Mouse (Mus musculus) ES-Bruce4 (cell line): ENCODE measurements at regions not wholly inside any gene's neighbourhood (a gene's known extent, or its start where the extent isn't known, plus 50 kb on each side); places are given as distances from the start of the nearest gene placed in this dataset.

Experiments
- H3K27ac ChIP-seq: 2 replicates; pipeline ENCODE4 v1.5.1; 2012; ENCODE audit warnings: low read length, inconsistent platforms; ENCODE audit not compliant: insufficient read depth
- H3K27me3 ChIP-seq: 2 replicates; pipeline ENCODE4 v1.6.1; 2012; ENCODE audit warnings: mild to moderate bottlenecking, low read length, inconsistent platforms; ENCODE audit not compliant: control insufficient read depth, poor library complexity, insufficient read depth, severe bottlenecking
- H3K36me3 ChIP-seq: 2 replicates; pipeline ENCODE4 v1.6.1; 2012; ENCODE audit warnings: inconsistent platforms, mild to moderate bottlenecking, low read length, moderate library complexity; ENCODE audit not compliant: control insufficient read depth, poor library complexity, insufficient read depth, severe bottlenecking
- H3K4me1 ChIP-seq: one replicate; pipeline ENCODE4 v1.8.1; 2011; ENCODE audit warnings: low read length; ENCODE audit not compliant: control insufficient read depth, insufficient read depth
- H3K4me3 ChIP-seq: 2 replicates; pipeline ENCODE4 v1.5.1; 2011; ENCODE audit warnings: low read depth, mild to moderate bottlenecking, low read length
- H3K9ac ChIP-seq: 2 replicates; pipeline ENCODE4 v1.6.1; 2012; ENCODE audit warnings: low read depth, mild to moderate bottlenecking, inconsistent platforms; ENCODE audit not compliant: poor library complexity, severe bottlenecking
- H3K9me3 ChIP-seq: replicated peaks from 2 replicates; pipeline ENCODE4 v1.6.1; 2012; ENCODE audit warnings: mild to moderate bottlenecking, low read length, inconsistent platforms; ENCODE audit not compliant: control insufficient read depth, poor library complexity, insufficient read depth, severe bottlenecking
- CTCF ChIP-seq: IDR thresholded peaks from one replicate; pipeline ENCODE4 v1.8.1; 2011; ENCODE audit warnings: low read depth, low read length
- EP300 ChIP-seq: IDR thresholded peaks from 2 replicates; pipeline ENCODE4 v1.6.1; 2011; ENCODE audit warnings: low read depth, low read length; ENCODE audit not compliant: insufficient read depth
- POLR2A ChIP-seq: IDR thresholded peaks from one replicate; pipeline ENCODE4 v1.8.1; 2011; ENCODE audit warnings: low read length; ENCODE audit not compliant: insufficient read depth

DNA sequence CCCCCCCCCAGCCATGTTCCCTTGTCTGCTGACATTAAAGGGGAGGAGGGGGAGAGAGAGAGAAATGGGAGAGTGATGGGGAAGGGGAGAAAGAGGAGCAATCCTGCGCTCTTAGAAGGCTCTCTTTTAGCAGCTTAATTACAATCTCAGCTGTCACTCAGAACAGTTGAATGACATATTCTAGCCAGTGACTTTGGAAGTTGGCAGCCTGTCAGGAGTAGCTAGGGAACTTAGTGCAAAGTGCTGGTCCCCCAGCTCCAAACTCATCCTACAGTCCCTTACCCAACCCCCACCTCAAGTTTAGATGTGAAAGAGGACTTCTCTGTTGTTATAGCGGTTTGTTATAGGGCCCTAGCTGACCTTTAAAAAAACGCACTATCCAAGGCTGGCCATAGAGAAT lies 604.9 kb downstream of the Ebf1 start:
- H3K27me3 ChIP-seq, result no peaks in the 10 kb centered on the region
- TF ChIP-seq POLR2A (no peak), EP300 (no peak), CTCF (no peak)
- H3K4me1 ChIP-seq, result no peaks in the 10 kb centered on the region

DNA sequence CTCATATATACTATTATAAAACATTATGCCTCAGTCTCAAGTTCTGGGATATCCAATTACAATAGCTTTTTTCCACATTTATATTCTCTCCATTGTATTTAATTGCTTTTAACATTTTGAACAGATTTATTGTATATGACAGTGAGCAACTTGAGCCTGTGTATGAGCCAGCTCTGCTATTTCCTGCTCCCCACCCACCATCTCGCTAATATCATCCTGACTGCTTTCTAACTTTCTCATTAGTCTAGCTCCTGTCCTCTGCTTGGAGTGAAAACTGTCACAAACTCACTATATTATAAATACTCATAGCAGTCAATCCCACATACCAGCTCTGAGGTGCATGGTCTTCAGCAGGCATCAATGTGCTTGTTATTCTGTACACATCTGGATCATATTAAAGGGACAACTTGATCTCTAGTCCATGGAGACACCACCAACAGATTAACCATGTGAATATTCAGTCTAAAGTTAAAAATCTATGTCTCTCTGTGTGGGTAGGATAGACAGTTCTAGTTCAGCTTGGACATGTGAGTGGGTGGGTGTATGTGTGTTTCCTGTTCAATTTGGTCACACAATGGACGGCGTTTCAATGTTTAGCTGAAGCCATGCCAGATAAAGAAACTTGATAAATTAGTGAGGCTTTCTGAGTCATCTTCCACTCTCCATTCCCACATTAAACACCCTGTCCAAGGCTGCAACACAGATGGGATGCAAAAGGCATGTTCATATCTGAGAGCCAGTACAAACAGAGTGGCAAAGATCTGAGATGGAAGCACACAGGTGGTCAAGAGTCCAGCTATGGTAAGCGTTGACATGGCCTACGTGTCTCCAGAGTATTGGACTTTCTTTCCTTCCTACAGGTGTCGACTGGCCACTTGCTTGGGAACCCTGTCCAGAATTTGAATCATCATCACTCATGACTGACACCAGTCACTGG lies 616.1 kb upstream of the Clint1 start:
- no peaks in the 10 kb centered on the region; the same call in 1 of the 2 replicates for H3K27me3 ChIP-seq
- TF ChIP-seq EP300 (no peak), CTCF (no peak), POLR2A (no peak)
- H3K9me3 ChIP-seq, result no peaks in the 10 kb centered on the region
- no peaks in the 10 kb centered on the region for H3K36me3 ChIP-seq
- no peak overlapping the region for H3K27ac ChIP-seq
- H3K9ac ChIP-seq, result no peak overlapping the region
- H3K4me1 ChIP-seq, result no peaks in the 10 kb centered on the region
- no peak overlapping the region for H3K4me3 ChIP-seq

More for the DNA sequence above, 604.9 kb downstream of the Ebf1 start:
- H3K27ac ChIP-seq, result no peak overlapping the region
- H3K9me3 ChIP-seq, result no peaks in the 10 kb centered on the region
- no peak overlapping the region for H3K9ac ChIP-seq
- no peaks in the 10 kb centered on the region for H3K36me3 ChIP-seq
- H3K4me3 ChIP-seq, result no peak overlapping the region

DNA sequence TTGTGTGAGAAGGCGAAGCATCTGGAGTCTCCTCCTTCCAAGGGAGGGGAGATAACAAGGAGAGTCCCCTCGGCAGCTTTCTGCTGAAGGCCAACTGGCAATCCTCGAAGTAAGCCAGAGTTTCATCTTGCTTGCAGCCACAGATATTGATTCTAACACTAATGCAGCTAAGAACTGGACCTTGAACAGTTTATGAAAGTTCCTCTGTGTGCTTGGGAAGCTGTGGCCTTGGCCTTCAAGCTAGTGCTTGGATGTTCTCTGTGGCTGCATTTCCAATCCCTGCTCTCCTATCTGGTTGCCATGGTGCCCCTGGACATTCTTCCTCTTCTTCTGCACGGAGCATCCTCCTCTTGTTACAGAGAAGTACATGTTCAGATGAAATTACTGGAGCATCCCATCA lies 614.8 kb upstream of the Clint1 start:
- Histone ChIP-seq H3K27ac (no peak overlapping the region), H3K27me3 (no peaks in the 10 kb centered on the region; the same call in 1 of the 2 replicates), H3K4me1 (no peaks in the 10 kb centered on the region), H3K4me3 (no peak overlapping the region), H3K9ac (no peak overlapping the region), H3K36me3 (no peaks in the 10 kb centered on the region), H3K9me3 (no peaks in the 10 kb centered on the region)
- TF ChIP-seq EP300 (no peak), CTCF (no peak), POLR2A (no peak)

DNA sequence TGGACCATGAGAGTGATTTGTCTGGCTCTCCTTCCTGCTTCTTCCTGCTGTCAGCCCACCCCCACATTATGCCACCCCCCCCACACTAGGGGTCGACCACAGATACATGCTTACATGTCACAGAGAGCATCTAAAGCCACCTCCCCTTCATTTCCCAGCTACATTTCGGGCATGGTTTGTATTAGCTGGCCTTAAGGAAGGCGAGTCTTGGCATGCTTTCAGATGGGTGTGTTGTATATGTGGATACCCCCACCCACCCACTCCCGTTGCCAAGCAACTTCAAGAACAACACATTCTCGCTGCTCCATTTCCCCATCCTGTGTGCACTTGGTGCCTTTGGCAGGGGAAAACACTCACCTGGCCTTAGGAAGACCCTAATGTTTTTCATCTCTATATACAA lies 612.8 kb upstream of the Clint1 start:
- no peak overlapping the region for H3K27ac ChIP-seq
- H3K4me1 ChIP-seq, result no peaks in the 10 kb centered on the region
- no peaks in the 10 kb centered on the region for H3K36me3 ChIP-seq
- H3K4me3 ChIP-seq, result no peak overlapping the region
- no peaks in the 10 kb centered on the region for H3K9me3 ChIP-seq
- H3K9ac ChIP-seq, result no peak overlapping the region
- H3K27me3 ChIP-seq, result no peaks in the 10 kb centered on the region; the same call in 1 of the 2 replicates
- TF ChIP-seq POLR2A, result no peak
- no peak for TF ChIP-seq EP300
- no peak for TF ChIP-seq CTCF

DNA sequence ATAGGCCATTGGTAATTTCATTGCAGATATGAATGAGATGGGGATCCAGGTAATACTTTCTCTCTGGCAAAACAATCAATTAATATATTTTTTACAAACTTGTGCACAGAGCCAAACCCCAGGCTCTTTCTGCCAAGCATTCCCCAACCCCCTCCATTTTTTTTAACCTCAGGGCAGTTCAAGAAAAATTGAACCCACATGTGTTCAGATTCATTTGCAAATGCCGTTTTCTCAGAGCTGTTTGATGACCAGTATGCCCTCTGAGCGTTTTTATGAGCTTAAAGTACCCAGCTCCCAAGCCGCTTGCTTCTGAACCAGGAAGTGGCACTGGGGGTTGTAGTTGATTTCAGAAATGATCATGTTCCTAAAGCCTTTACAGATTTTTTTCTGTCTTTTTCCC lies 611.4 kb upstream of the Clint1 start:
- Histone ChIP-seq H3K9me3 (no peaks in the 10 kb centered on the region), H3K27me3 (no peaks in the 10 kb centered on the region; the same call in 1 of the 2 replicates), H3K27ac (no peak overlapping the region), H3K4me1 (no peaks in the 10 kb centered on the region), H3K4me3 (no peak overlapping the region), H3K9ac (no peak overlapping the region), H3K36me3 (no peaks in the 10 kb centered on the region)
- TF ChIP-seq POLR2A, result no peak
- no peak for TF ChIP-seq EP300
- TF ChIP-seq CTCF, result no peak

DNA sequence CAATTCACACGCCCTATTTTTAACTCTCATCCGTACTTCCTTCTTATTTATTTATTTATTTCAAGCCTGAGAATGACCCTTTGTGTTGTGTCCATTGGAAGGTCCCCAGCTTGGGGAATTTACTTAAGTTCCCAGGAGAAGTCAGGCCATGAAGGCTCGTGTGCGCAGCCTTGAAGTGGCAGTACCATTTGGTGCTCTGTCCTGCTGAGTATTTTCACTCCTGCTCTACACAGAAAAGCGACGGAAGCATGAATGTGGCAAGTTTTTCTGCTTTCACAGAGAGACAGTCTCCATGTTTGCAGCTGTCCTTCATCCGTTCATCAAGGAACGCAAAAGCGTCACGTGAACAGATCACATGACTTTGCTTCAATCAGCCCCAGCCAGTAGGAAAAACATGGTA lies 610.2 kb upstream of the Clint1 start:
- no peaks in the 10 kb centered on the region for H3K4me1 ChIP-seq
- H3K27ac ChIP-seq, result no peak overlapping the region
- no peaks in the 10 kb centered on the region for H3K9me3 ChIP-seq
- no peaks in the 10 kb centered on the region; the same call in 1 of the 2 replicates for H3K27me3 ChIP-seq
- H3K36me3 ChIP-seq, result no peaks in the 10 kb centered on the region
- TF ChIP-seq EP300 (no peak), POLR2A (no peak), CTCF (no peak)
- H3K9ac ChIP-seq, result no peak overlapping the region
- no peak overlapping the region for H3K4me3 ChIP-seq
